Mouse (Mus musculus): Measurements from ENCODE around the gene Asb2.
A peak's percentile ranks its signal among the peaks of the same experiment; 100 is the strongest.

The Asb2 gene

GRCm38 (mm10) chr12:103361539-103362307, 5.9 kb upstream of the Asb2 start:
- DNase-seq (ENCODE audit: low spot score in 2 of 2): no peak

- no peak for DNase-seq (ENCODE audit: low spot score in 2 of 2)
Observed at GRCm38 (mm10) chr12:103360812-103361211, 5.0 kb upstream of the Asb2 start.

- DNase-seq (ENCODE audit: low spot score in 2 of 2): no peak
Observed at GRCm38 (mm10) chr12:103358951-103359801, 3.4 kb upstream of the Asb2 start.

- no peak for DNase-seq (ENCODE audit: low spot score in 2 of 2)
Observed at GRCm38 (mm10) chr12:103358216-103358615, 2.4 kb upstream of the Asb2 start.

GRCm38 (mm10) chr12:103356415-103356748, 581 bp upstream of the Asb2 start:
- no peak for DNase-seq (ENCODE audit: low spot score in 2 of 2)

- DNase-seq (ENCODE audit: low spot score in 2 of 2): peak in 1 of 2 experiments; percentile 40
Observed at GRCm38 (mm10) chr12:103353538-103353937, 2.3 kb downstream of the Asb2 start.

GRCm38 (mm10) chr12:103352735-103353134, 3.1 kb downstream of the Asb2 start:
- DNase-seq (ENCODE audit: low spot score in 2 of 2): no peak

GRCm38 (mm10) chr12:103348506-103348905, 7.3 kb downstream of the Asb2 start:
- peak in 1 of 2 experiments; percentile 77 for DNase-seq (ENCODE audit: low spot score in 2 of 2)

GRCm38 (mm10) chr12:103347406-103347805, 8.4 kb downstream of the Asb2 start:
- no peak for DNase-seq (ENCODE audit: low spot score in 2 of 2)

- no peak for DNase-seq (ENCODE audit: low spot score in 2 of 2)
Observed at GRCm38 (mm10) chr12:103346945-103347344, 8.9 kb downstream of the Asb2 start.

GRCm38 (mm10) chr12:103344934-103345333, 10.9 kb downstream of the Asb2 start:
- DNase-seq (ENCODE audit: low spot score in 2 of 2): no peak

GRCm38 (mm10) chr12:103343456-103343855, 12.3 kb downstream of the Asb2 start:
- no peak for DNase-seq (ENCODE audit: low spot score in 2 of 2)

- DNase-seq (ENCODE audit: low spot score in 2 of 2): no peak
Observed at GRCm38 (mm10) chr12:103341212-103341611, 14.6 kb downstream of the Asb2 start.

GRCm38 (mm10) chr12:103338162-103338798, 17.5 kb downstream of the Asb2 start:
- no peak for DNase-seq (ENCODE audit: low spot score in 2 of 2)

GRCm38 (mm10) chr12:103336766-103337165, 19.0 kb downstream of the Asb2 start:
- no peak for DNase-seq (ENCODE audit: low spot score in 2 of 2)

- DNase-seq (ENCODE audit: low spot score in 2 of 2): no peak
Observed at GRCm38 (mm10) chr12:103333426-103333825, 22.4 kb downstream of the Asb2 start.

- no peak for DNase-seq (ENCODE audit: low spot score in 2 of 2)
Observed at GRCm38 (mm10) chr12:103332879-103333278, 22.9 kb downstream of the Asb2 start.

- DNase-seq (ENCODE audit: low spot score in 2 of 2): no peak
Observed at GRCm38 (mm10) chr12:103331491-103331890, 24.3 kb downstream of the Asb2 start.

GRCm38 (mm10) chr12:103328448-103329191, 27.2 kb downstream of the Asb2 start:
- no peak for DNase-seq (ENCODE audit: low spot score in 2 of 2)

GRCm38 (mm10) chr12:103327107-103327506, 28.7 kb downstream of the Asb2 start:
- DNase-seq (ENCODE audit: low spot score in 2 of 2): no peak

- DNase-seq (ENCODE audit: low spot score in 2 of 2): no peak
Observed at GRCm38 (mm10) chr12:103326569-103326968, 29.2 kb downstream of the Asb2 start.

Data from frontal cortex, postnatal 10 days (tissue).